Mouse (Mus musculus): ENCODE data around the gene AC124108.1.

DNA sequence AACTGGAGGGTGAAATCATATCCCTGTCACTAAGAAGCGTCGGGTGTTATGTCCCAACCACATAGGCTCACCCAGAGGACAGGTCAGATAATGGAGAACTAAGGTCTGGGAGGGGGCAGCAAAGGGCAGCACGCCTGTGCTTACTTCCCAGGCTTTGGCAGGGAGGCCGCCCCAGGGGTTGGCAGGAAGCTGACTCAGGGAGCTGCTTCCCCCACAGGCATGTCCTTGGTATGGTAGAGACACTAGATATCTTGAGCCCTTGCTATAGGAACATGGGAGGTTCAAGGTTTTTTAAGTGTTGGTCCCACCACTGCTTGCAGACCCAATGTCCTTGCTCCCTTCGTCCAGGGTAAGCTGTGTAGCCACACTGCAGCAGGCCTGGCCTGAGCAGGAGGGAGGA, 14.7 kb downstream of the AC124108.1 start:
- TF ChIP-seq POLR2A (IDR thresholded peaks at IDR 0.05; ENCODE audit: borderline replicate concordance, control insufficient read depth, low read depth, low read length) (no peak), CTCF (IDR thresholded peaks at IDR 0.05; ENCODE audit: control insufficient read depth, insufficient read depth, low read length) (no peak)
